Mouse (Mus musculus): ENCODE results near the gene Il1r2. TPM values are rescaled to one million over a fixed set of nuclear protein-coding genes. Genes with fewer than 3 reads are reported as not detected.

Gene Il1r2
- total RNA-seq, 2 experiments from 2014 or later: 0.36 to 0.60 TPM

GRCm38 (mm10) chr1:40131631-40132030 is 57.8 kb downstream of the Il1r2 start:
- DNase-seq: no peak

GRCm38 (mm10) chr1:40132721-40133120 is 58.8 kb downstream of the Il1r2 start:
- no peak for DNase-seq

GRCm38 (mm10) chr1:40133567-40133966 is 59.7 kb downstream of the Il1r2 start:
- DNase-seq: no peak

- DNase-seq: peak; percentile 79
These were observed 66.1 kb downstream of the Il1r2 start for GRCm38 (mm10) chr1:40139798-40140532.

GRCm38 (mm10) chr1:40156096-40156495 is 82.2 kb downstream of the Il1r2 start:
- no peak for DNase-seq

GRCm38 (mm10) chr1:40163329-40163917 is 89.5 kb downstream of the Il1r2 start:
- DNase-seq: no peak

- no peak for DNase-seq
These were observed 90.5 kb downstream of the Il1r2 start for GRCm38 (mm10) chr1:40164331-40164730.

GRCm38 (mm10) chr1:40167585-40167984 is 93.7 kb downstream of the Il1r2 start:
- DNase-seq: no peak

GRCm38 (mm10) chr1:40171878-40172277 is 98.0 kb downstream of the Il1r2 start:
- peak; percentile 18 for DNase-seq

GRCm38 (mm10) chr1:40174146-40174545 is 100.3 kb downstream of the Il1r2 start:
- DNase-seq: peak; percentile 36

Other genes with a start within 250 kb of the Il1r2 start
- gene Map4k4, start 173.2 kb upstream of the Il1r2 start, total RNA-seq (2021): 100 to 1,000 TPM; 138 to 167 TPM
- gene Il1r1, start 151.0 kb downstream of the Il1r2 start, total RNA-seq (2021): 1 to 10 TPM; 8.4 to 9.0 TPM

Data from adrenal gland, postnatal 10 days (tissue).